Mouse (Mus musculus): Measurements from ENCODE around the gene Higd1a.

Gene Higd1a

GRCm38 (mm10) chr9:121798887-121799520 is 59.2 kb downstream of the Higd1a start:
- no peak for DNase-seq (ENCODE audit: low read depth, low spot score)

All from embryo, embryonic 11.5 days (tissue).